Mouse (Mus musculus): ENCODE data around the gene Vsx2. TPM values are rescaled to one million over a fixed set of nuclear protein-coding genes. Genes with fewer than 3 reads are reported as not detected.

The Vsx2 gene
- total and polyA plus RNA-seq, 3 experiments = not detected

GRCm38 (mm10) chr12:84546577-84547085 lies 22.9 kb upstream of the Vsx2 start:
- in situ Hi-C loops (cut with MboI; ENCODE audit: low pct_ligation_motif_present, low pct_unique_long_range_greater_than_20kb, low sequenced_read_pairs) = no loop called here
- no peak overlapping the region for H3K27ac ChIP-seq (ENCODE audit: insufficient read depth, low read depth)
- no peaks in the 10 kb centered on the region for H3K27me3 ChIP-seq (replicated peaks)
- dilution Hi-C loops (cut with MboI; ENCODE audit: extremely low pct_ligation_motif_present, extremely low pct_unique_long_range_greater_than_20kb, low sequenced_read_pairs) = no loop called here
- no peak overlapping the region for H3K9ac ChIP-seq (ENCODE audit: insufficient read depth, low read depth)
- H3K36me3 ChIP-seq (replicated peaks in 1 of 2; ENCODE audit: control insufficient read depth in 1 of 2, insufficient read depth in 1 of 2, low read length in 1 of 2) = no peaks in the 10 kb centered on the region
- no peak overlapping the region for H3K4me2 ChIP-seq (ENCODE audit: insufficient read depth, low read depth, poor library complexity, severe bottlenecking)
- H3K9me3 ChIP-seq (replicated peaks; ENCODE audit: low read length) = no peaks in the 10 kb centered on the region
- no peak overlapping the region for H3K4me3 ChIP-seq (replicated peaks in 1 of 3; ENCODE audit: low read depth in 2 of 3, low read length in 2 of 3, poor library complexity in 1 of 3)
- no peak for DNase-seq (ENCODE audit: extremely low read depth)
- H3K4me1 ChIP-seq (ENCODE audit: control insufficient read depth in 1 of 2, insufficient read depth in 2 of 2) = no peaks in the 10 kb centered on the region
- no peaks in the 10 kb centered on the region for H3K79me2 ChIP-seq (replicated peaks; ENCODE audit: control insufficient read depth, extremely low read depth, insufficient read depth, poor library complexity, severe bottlenecking)
- TF ChIP-seq BHLHE40 (IDR thresholded peaks at IDR 0.05; ENCODE audit: low read depth, low read length) (no peak), NELFE (IDR thresholded peaks at IDR 0.05; ENCODE audit: low read depth, low read length) (no peak), HCFC1 (IDR thresholded peaks at IDR 0.05; ENCODE audit: low read depth, low read length) (no peak), USF2 (conservative IDR thresholded peaks at IDR 0.05; ENCODE audit: low read depth, low read length) (no peak), MXI1 (IDR thresholded peaks at IDR 0.05; ENCODE audit: low read depth, low read length) (no peak), E2F4 (IDR thresholded peaks at IDR 0.05; ENCODE audit: insufficient replicate concordance, low read depth, low read length) (no peak), ZC3H11A (IDR thresholded peaks at IDR 0.05; ENCODE audit: low read depth, low read length) (no peak), RCOR1 (conservative IDR thresholded peaks at IDR 0.05; ENCODE audit: low read depth, low read length) (no peak), USF1 (IDR thresholded peaks at IDR 0.05; ENCODE audit: low read depth, low read length) (no peak), SMC3 (IDR thresholded peaks at IDR 0.05; ENCODE audit: low read depth, low read length) (no peak), MYC (IDR thresholded peaks at IDR 0.05; ENCODE audit: low read depth, low read length) (no peak), ELF1 (IDR thresholded peaks at IDR 0.05; ENCODE audit: low read depth, low read length) (no peak)

GRCm38 (mm10) chr12:84548251-84548650 lies 21.3 kb upstream of the Vsx2 start:
- in situ Hi-C loops (cut with MboI; ENCODE audit: low pct_ligation_motif_present, low pct_unique_long_range_greater_than_20kb, low sequenced_read_pairs) (no loop called here), dilution Hi-C loops (cut with MboI; ENCODE audit: extremely low pct_ligation_motif_present, extremely low pct_unique_long_range_greater_than_20kb, low sequenced_read_pairs) (no loop called here)
- no peaks in the 10 kb centered on the region for H3K79me2 ChIP-seq (replicated peaks; ENCODE audit: control insufficient read depth, extremely low read depth, insufficient read depth, poor library complexity, severe bottlenecking)
- no peak overlapping the region for H3K9ac ChIP-seq (ENCODE audit: insufficient read depth, low read depth)
- no peak overlapping the region for H3K27ac ChIP-seq (ENCODE audit: insufficient read depth, low read depth)
- H3K4me1 ChIP-seq (ENCODE audit: control insufficient read depth in 1 of 2, insufficient read depth in 2 of 2) = 0 out of 4 replicates have a peak, but pooled peaks cover 0 to 2% of the 10 kb centered on the region in 2 experiments
- no peak for DNase-seq (ENCODE audit: extremely low read depth)
- no peaks in the 10 kb centered on the region for H3K36me3 ChIP-seq (replicated peaks in 1 of 2; ENCODE audit: control insufficient read depth in 1 of 2, insufficient read depth in 1 of 2, low read length in 1 of 2)
- TF ChIP-seq RAD21 (IDR thresholded peaks at IDR 0.05; ENCODE audit: low read depth, low read length) (no peak), TBP (conservative IDR thresholded peaks at IDR 0.05; ENCODE audit: low read depth, low read length) (no peak), ZNF384 (IDR thresholded peaks at IDR 0.05; ENCODE audit: low read depth, low read length) (no peak), ZC3H11A (IDR thresholded peaks at IDR 0.05; ENCODE audit: low read depth, low read length) (no peak), ETS1 (conservative IDR thresholded peaks at IDR 0.05; ENCODE audit: low read depth, low read length) (no peak), SMC3 (IDR thresholded peaks at IDR 0.05; ENCODE audit: low read depth, low read length) (no peak), RCOR1 (conservative IDR thresholded peaks at IDR 0.05; ENCODE audit: low read depth, low read length) (no peak), USF2 (conservative IDR thresholded peaks at IDR 0.05; ENCODE audit: low read depth, low read length) (no peak), NELFE (IDR thresholded peaks at IDR 0.05; ENCODE audit: low read depth, low read length) (no peak), UBTF (IDR thresholded peaks at IDR 0.05; ENCODE audit: low read depth, low read length) (no peak), JUN (IDR thresholded peaks at IDR 0.05; ENCODE audit: insufficient read depth, low read depth, low read length) (no peak), PAX5 (IDR thresholded peaks at IDR 0.05; ENCODE audit: low read length) (no peak), HCFC1 (IDR thresholded peaks at IDR 0.05; ENCODE audit: low read depth, low read length) (no peak), MAZ (IDR thresholded peaks at IDR 0.05; ENCODE audit: low read depth, low read length) (no peak), POLR2AphosphoS2 (IDR thresholded peaks at IDR 0.05; ENCODE audit: low read depth, low read length) (no peak), MXI1 (IDR thresholded peaks at IDR 0.05; ENCODE audit: low read depth, low read length) (no peak)
- no peaks in the 10 kb centered on the region for H3K27me3 ChIP-seq (replicated peaks)
- no peak overlapping the region for H3K4me2 ChIP-seq (ENCODE audit: insufficient read depth, low read depth, poor library complexity, severe bottlenecking)
- H3K4me3 ChIP-seq (replicated peaks in 1 of 3; ENCODE audit: low read depth in 2 of 3, low read length in 2 of 3, poor library complexity in 1 of 3) = no peak overlapping the region
- no peaks in the 10 kb centered on the region for H3K9me3 ChIP-seq (replicated peaks; ENCODE audit: low read length)
